Mouse (Mus musculus): ENCODE measurements around the gene Olfr1392. TPM values are rescaled to one million over a fixed set of nuclear protein-coding genes. Genes with fewer than 3 reads are reported as not detected.

Olfr1392 gene
- polyA plus RNA-seq, 1 experiment from 2014 or later, result 0.10 TPM

- WGBS, result 66% methylated on average over 4 of the region's 4 CpGs
- H3K9me3 ChIP-seq (replicated peaks), result no peaks in the 10 kb centered on the region
Measured at GRCm38 (mm10) chr11:49337150-49337832, 52.2 kb downstream of the Olfr1392 start.

More at GRCm38 (mm10) chr11:49337150-49337832, 52.2 kb downstream of the Olfr1392 start:
- Histone ChIP-seq H3K4me2 (no peak overlapping the region), H3K27me3 (no peaks in the 10 kb centered on the region), H3K27ac (no peak overlapping the region), H3K9ac (no peak overlapping the region), H3K4me1 (no peaks in the 10 kb centered on the region), H3K4me3 (replicated peaks) (no peak overlapping the region), H3K36me3 (no peaks in the 10 kb centered on the region)
- ATAC-seq (replicated peaks; ENCODE audit: low FRiP score), result no peak

Other genes starting within 250 kb of the Olfr1392 start
- 0.93 and 1.0 TPM in 2 replicates for gene 9930111J21Rik2, start 234.0 kb upstream of the Olfr1392 start, polyA plus RNA-seq (2015; fragmentation: Nextera tagmentation; extraction: Ambion mirVana)
- 0.32 TPM in 1 of 2 replicates, not detected in the other for gene Tgtp2, start 221.1 kb upstream of the Olfr1392 start, polyA plus RNA-seq (2015; fragmentation: Nextera tagmentation; extraction: Ambion mirVana)
- 1.7 and 2.1 TPM in 2 replicates for gene Ifi47, start 208.7 kb upstream of the Olfr1392 start, polyA plus RNA-seq (2015; fragmentation: Nextera tagmentation; extraction: Ambion mirVana)
- not detected in 2 replicates for gene Olfr1396, start 170.4 kb upstream of the Olfr1392 start, polyA plus RNA-seq (2015; fragmentation: Nextera tagmentation; extraction: Ambion mirVana)
- gene Olfr1395, start 143.0 kb upstream of the Olfr1392 start, polyA plus RNA-seq (2015; fragmentation: Nextera tagmentation; extraction: Ambion mirVana), result not detected in 2 replicates
- gene Olfr1394, start 130.9 kb upstream of the Olfr1392 start, polyA plus RNA-seq (2015; fragmentation: Nextera tagmentation; extraction: Ambion mirVana), result not detected in 2 replicates
- gene Btnl9, start 98.1 kb upstream of the Olfr1392 start, polyA plus RNA-seq (2015; fragmentation: Nextera tagmentation; extraction: Ambion mirVana), result 2.6 and 5.6 TPM in 2 replicates
- 40.5 and 41.9 TPM in 2 replicates for gene Zfp62, start 82.0 kb upstream of the Olfr1392 start, polyA plus RNA-seq (2015; fragmentation: Nextera tagmentation; extraction: Ambion mirVana)
- gene Mgat1, start 41.1 kb upstream of the Olfr1392 start, polyA plus RNA-seq (2015; fragmentation: Nextera tagmentation; extraction: Ambion mirVana), result 66.7 and 75.0 TPM in 2 replicates
- not detected in 2 replicates for gene Olfr1393, start 7.0 kb upstream of the Olfr1392 start, polyA plus RNA-seq (2015; fragmentation: Nextera tagmentation; extraction: Ambion mirVana)
- not detected in 2 replicates for gene Olfr10, start 19.5 kb downstream of the Olfr1392 start, polyA plus RNA-seq (2015; fragmentation: Nextera tagmentation; extraction: Ambion mirVana)
- gene Olfr1391, start 37.5 kb downstream of the Olfr1392 start, polyA plus RNA-seq (2015; fragmentation: Nextera tagmentation; extraction: Ambion mirVana), result not detected in 2 replicates
- not detected in 2 replicates for gene Olfr1390, start 49.9 kb downstream of the Olfr1392 start, polyA plus RNA-seq (2015; fragmentation: Nextera tagmentation; extraction: Ambion mirVana)
- gene Olfr1389, start 137.8 kb downstream of the Olfr1392 start, polyA plus RNA-seq (2015; fragmentation: Nextera tagmentation; extraction: Ambion mirVana), result not detected in 2 replicates
- gene Olfr1388, start 151.3 kb downstream of the Olfr1392 start, polyA plus RNA-seq (2015; fragmentation: Nextera tagmentation; extraction: Ambion mirVana), result 0.06 and 0.09 TPM in 2 replicates
- gene Olfr1387, start 170.1 kb downstream of the Olfr1392 start, polyA plus RNA-seq (2015; fragmentation: Nextera tagmentation; extraction: Ambion mirVana), result not detected in 2 replicates
- not detected in 2 replicates for gene Olfr1386, start 179.8 kb downstream of the Olfr1392 start, polyA plus RNA-seq (2015; fragmentation: Nextera tagmentation; extraction: Ambion mirVana)
- gene Olfr1385, start 203.8 kb downstream of the Olfr1392 start, polyA plus RNA-seq (2015; fragmentation: Nextera tagmentation; extraction: Ambion mirVana), result not detected in 2 replicates
- not detected in 2 replicates for gene Olfr1384, start 221.4 kb downstream of the Olfr1392 start, polyA plus RNA-seq (2015; fragmentation: Nextera tagmentation; extraction: Ambion mirVana)
- gene Olfr1383, start 234.4 kb downstream of the Olfr1392 start, polyA plus RNA-seq (2015; fragmentation: Nextera tagmentation; extraction: Ambion mirVana), result not detected in 2 replicates
- not detected in 2 replicates for gene Olfr1382, start 243.0 kb downstream of the Olfr1392 start, polyA plus RNA-seq (2015; fragmentation: Nextera tagmentation; extraction: Ambion mirVana)

All from kidney, embryonic 15.5 days (tissue).